Mouse (Mus musculus) midbrain, postnatal 0 days (tissue): ENCODE data around the gene Pir. TPM values are rescaled to one million over a fixed set of nuclear protein-coding genes. Genes with fewer than 3 reads are reported as not detected.

Source experiments
- ATAC-seq: fragments of 200-750 bp; cut with Nextera tagmentation; 2 replicates; pipeline ENCODE4 v1.8.0; 2017; ENCODE audit warnings: moderate number of reproducible peaks, mild to moderate bottlenecking, moderate TSS enrichment, moderate library complexity; ENCODE audit not compliant: low FRiP score
- DNase-seq: peaks from one replicate; pipeline ENCODE4 v3.0.0-alpha.2; 2015; ENCODE audit warnings: low spot score
- H3K27ac ChIP-seq: fragments of 300-500 bp; sonication (generic); 2 replicates; pipeline ENCODE4 v1.5.1; 2014; ENCODE audit warnings: low read depth, mild to moderate bottlenecking, low read length, mixed read lengths
- H3K27me3 ChIP-seq: fragments of 300-500 bp; sonication (generic); 2 replicates; pipeline ENCODE4 v1.6.1; 2014; ENCODE audit warnings: low read length, control low read depth, mixed read lengths; ENCODE audit not compliant: insufficient read depth
- H3K36me3 ChIP-seq: fragments of 300-500 bp; sonication (generic); 2 replicates; pipeline ENCODE4 v1.6.1; 2014; ENCODE audit warnings: low read length, control low read depth, mixed read lengths; ENCODE audit not compliant: insufficient read depth
- H3K4me1 ChIP-seq: fragments of 300-500 bp; sonication (generic); 2 replicates; pipeline ENCODE4 v1.6.1; 2014; ENCODE audit warnings: mild to moderate bottlenecking, control low read depth, antibody characterized with exemption, low read length, mixed read lengths; ENCODE audit not compliant: insufficient read depth
- H3K4me2 ChIP-seq: fragments of 300-500 bp; sonication (generic); 2 replicates; pipeline ENCODE4 v1.6.1; 2014; ENCODE audit warnings: low read depth, mild to moderate bottlenecking, low read length, mixed read lengths; ENCODE audit not compliant: poor library complexity, severe bottlenecking
- H3K4me3 ChIP-seq: fragments of 300-500 bp; sonication (generic); 2 replicates; pipeline ENCODE4 v1.5.1; 2014; ENCODE audit warnings: low read depth, mild to moderate bottlenecking, low read length, moderate library complexity
- H3K9ac ChIP-seq: fragments of 300-500 bp; sonication (generic); replicated peaks from 2 replicates; pipeline ENCODE4 v1.6.1; 2014; ENCODE audit warnings: mild to moderate bottlenecking, low read length, moderate library complexity, mixed read lengths; ENCODE audit not compliant: poor library complexity, severe bottlenecking
- H3K9me3 ChIP-seq: fragments of 300-500 bp; sonication (generic); 2 replicates; pipeline ENCODE4 v1.6.1; 2016; ENCODE audit warnings: low read length, control low read depth
- CTCF ChIP-seq: IDR thresholded peaks from 2 replicates; pipeline ENCODE4 v1.5.1; 2016; ENCODE audit warnings: antibody characterized with exemption, mild to moderate bottlenecking
- whole genome bisulfite sequencing: fragments of 180-500 bp; shearing (Covaris S2); extraction: QIAGEN DNeasy Blood & Tissue Kit; methylation state at CpG from one replicate; pipeline ENCODE4 v1.1.7; 2014; 5-methylcytosine and 5-hydroxymethylcytosine counted together
- polyA plus RNA-seq: library from polyadenylated mRNA; unstranded; fragments of >200 nt; fragmentation: Nextera tagmentation; extraction: Ambion mirVana; gene quantifications from 2 replicates; pipeline ENCODE4 v1.2.1, GENCODE M21; 2015
- total RNA-seq: library from RNA; depleted of rRNA; stranded (reverse); fragments of >200 nt; gene quantifications from 2 replicates; pipeline ENCODE4 v1.2.3, GENCODE M21; 2014

Pir gene
- total and polyA plus RNA-seq, 2 experiments from 2014 or later: 0.55 to 5.6 TPM

DNA sequence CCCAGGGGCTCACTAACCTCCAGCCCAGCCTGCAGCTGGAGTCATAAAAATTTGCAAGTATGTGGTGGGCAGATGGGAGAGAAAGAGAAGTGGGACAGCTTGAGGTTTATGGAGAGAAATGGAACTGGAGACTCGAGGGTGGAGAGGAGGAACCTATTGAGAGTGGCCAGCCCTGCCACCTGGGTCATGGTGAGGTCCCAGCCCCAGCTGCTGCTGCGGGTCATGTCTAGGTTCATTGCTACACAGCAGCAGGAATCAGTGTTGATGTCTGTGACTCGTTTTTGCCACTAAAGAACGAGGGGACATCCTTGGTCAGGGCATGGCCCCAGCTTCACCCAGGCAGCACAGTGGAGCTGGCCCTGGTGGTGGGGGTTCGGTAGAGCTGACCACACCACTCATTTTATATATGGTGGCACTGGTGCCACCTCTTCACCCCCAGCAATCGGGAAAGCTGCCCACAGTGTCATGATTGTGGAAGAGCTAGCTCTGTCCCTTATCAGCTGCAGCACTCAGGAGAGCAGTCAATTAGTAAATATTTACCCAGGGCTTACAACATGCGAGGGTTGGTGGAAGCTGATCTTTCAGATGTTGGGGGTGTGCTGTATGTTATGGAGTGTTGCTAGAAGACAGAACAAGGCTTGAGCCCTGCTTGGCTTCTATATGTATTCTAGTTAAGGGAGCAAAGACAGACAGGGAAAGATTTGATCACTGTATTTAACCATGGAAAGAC lies 11.9 kb downstream of the Pir start:
- Histone ChIP-seq H3K9ac (no peak overlapping the region), H3K4me2 (no peak overlapping the region), H3K27me3 (no peaks in the 10 kb centered on the region), H3K27ac (no peak overlapping the region), H3K4me1 (no peaks in the 10 kb centered on the region), H3K36me3 (no peaks in the 10 kb centered on the region), H3K9me3 (no peaks in the 10 kb centered on the region), H3K4me3 (no peak overlapping the region)
- no peak for DNase-seq
- WGBS: 81% methylated on average over 7 of the region's 7 CpGs
- no peak for TF ChIP-seq CTCF
- no peak for ATAC-seq

DNA sequence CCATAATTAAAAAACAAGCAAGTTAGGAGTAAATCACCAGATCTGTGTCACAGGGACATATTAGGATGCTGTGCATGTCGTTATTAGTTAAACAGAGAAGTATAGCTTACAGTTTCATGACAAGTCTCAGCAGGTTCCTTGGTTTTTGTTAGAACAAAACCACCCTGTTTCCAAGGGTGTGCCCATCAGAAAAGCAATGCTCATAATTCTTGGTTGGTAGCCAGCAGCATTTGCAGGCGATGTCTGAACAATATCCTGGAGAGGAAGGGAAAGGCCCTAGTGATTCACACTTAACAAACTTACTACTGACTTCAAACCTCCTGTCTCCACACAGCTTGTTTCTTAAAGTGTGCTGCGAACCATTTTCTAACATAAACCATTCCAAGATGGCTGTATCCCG lies 14.6 kb downstream of the Pir start:
- WGBS: 93% methylated on average over 4 of the region's 4 CpGs
- ATAC-seq: no peak

DNA sequence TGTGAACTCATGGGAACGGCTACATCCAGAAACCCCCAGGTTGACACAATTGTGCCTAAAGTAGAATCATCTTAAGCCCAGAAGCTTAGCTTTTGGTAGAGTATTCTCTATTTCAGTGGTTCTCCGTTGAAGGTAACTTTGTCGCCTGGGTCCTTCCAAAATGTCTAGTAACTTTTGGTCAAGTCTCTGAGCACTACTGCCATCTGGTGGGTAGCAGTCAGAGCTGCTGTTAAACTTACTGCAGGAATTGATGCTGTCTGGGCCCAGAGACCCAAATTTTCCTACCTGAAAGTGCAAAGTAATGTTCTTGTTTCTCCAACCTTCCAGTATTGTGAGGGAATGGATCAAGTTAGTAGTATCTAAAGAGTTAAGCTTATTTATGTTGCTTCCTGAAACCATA lies 17.9 kb downstream of the Pir start:
- WGBS: 51% methylated on average over 3 of the region's 3 CpGs
- Histone ChIP-seq H3K9ac (no peak overlapping the region), H3K27ac (no peak overlapping the region), H3K4me2 (no peak overlapping the region), H3K4me1 (no peaks in the 10 kb centered on the region), H3K27me3 (no peaks in the 10 kb centered on the region; the same call in 1 of the 2 replicates), H3K4me3 (no peak overlapping the region), H3K36me3 (no peaks in the 10 kb centered on the region), H3K9me3 (no peaks in the 10 kb centered on the region)
- ATAC-seq: no peak
- peak; percentile 16 for DNase-seq
- peak; percentile 62 for TF ChIP-seq CTCF

More for the DNA sequence above, 14.6 kb downstream of the Pir start:
- H3K4me3 ChIP-seq: no peak overlapping the region
- H3K27ac ChIP-seq: no peak overlapping the region
- no peak overlapping the region for H3K9ac ChIP-seq
- H3K27me3 ChIP-seq: no peaks in the 10 kb centered on the region; the same call in 1 of the 2 replicates
- no peak for DNase-seq
- H3K4me2 ChIP-seq: no peak overlapping the region
- H3K9me3 ChIP-seq: no peaks in the 10 kb centered on the region
- no peaks in the 10 kb centered on the region for H3K36me3 ChIP-seq
- no peaks in the 10 kb centered on the region for H3K4me1 ChIP-seq
- no peak for TF ChIP-seq CTCF

DNA sequence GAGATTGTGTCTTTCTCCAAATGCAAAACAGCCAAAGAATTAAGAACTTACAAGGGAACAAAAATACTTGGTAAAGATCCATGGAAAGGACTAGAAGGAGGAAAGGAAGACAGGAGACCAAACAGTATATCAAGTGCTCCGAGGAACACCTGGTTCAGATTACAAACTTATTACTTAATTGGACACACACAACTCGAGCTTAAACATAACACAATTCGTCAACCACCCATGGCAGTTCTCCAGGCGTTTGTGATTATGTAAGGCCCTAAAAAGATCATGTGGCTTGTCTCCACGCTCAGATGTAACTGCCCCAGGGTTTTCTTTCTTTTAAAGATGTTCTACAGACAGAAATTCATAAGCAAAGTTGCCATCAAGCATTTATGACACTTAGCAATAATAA lies 22.0 kb downstream of the Pir start:
- H3K27ac ChIP-seq: no peak overlapping the region

DNA sequence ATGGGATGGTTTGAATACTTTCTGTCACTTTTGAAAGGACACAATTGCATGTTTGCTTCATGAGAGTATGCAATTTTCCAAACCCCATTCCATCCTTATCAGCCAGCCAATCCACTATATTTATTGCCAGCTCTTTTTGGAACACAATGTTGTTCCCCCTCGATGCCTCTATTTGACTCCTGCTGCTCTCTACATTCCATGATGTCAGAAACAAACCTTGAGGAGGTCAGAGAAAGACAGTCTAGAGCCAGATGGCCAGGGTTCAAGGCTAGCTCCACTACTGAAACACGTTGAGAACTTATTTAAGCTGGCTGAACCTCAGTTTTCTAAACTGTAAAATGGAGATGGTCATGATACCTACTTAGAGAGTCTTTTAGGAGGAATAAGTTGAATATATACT lies 37.1 kb downstream of the Pir start:
- Histone ChIP-seq H3K36me3 (no peaks in the 10 kb centered on the region), H3K4me2 (no peak overlapping the region), H3K4me3 (no peak overlapping the region), H3K9ac (no peak overlapping the region), H3K9me3 (no peaks in the 10 kb centered on the region), H3K4me1 (no peaks in the 10 kb centered on the region), H3K27me3 (no peaks in the 10 kb centered on the region), H3K27ac (no peak overlapping the region)
- no peak for TF ChIP-seq CTCF
- WGBS: 68% methylated on average over 2 of the region's 2 CpGs
- no peak for DNase-seq
- no peak for ATAC-seq

More for the DNA sequence above, 22.0 kb downstream of the Pir start:
- Histone ChIP-seq H3K9me3 (no peaks in the 10 kb centered on the region), H3K27me3 (no peaks in the 10 kb centered on the region; the same call in 1 of the 2 replicates), H3K9ac (no peak overlapping the region), H3K4me2 (no peak overlapping the region), H3K36me3 (no peaks in the 10 kb centered on the region), H3K4me1 (no peaks in the 10 kb centered on the region), H3K4me3 (no peak overlapping the region)
- no peak for ATAC-seq
- no peak for TF ChIP-seq CTCF
- WGBS: 67% methylated on average over 5 of the region's 5 CpGs
- DNase-seq: no peak

DNA sequence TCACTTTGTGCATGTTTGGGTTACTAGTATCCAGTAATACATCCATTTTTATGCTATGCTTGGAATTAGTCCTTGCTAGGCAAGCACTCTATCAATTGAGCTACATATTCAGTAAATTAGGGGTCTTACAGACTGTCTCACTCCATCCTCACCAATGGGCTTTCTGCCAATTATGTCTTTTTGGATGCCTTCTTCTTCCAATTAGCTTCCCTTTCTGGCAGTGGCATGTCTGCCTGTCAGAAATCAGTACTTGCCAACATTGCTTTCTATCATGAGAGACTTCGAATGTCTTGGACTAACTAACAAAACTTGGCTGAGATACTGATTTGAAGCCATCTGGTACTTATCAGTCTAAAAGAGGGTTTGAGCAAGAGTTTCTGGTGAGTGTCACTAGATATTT lies 44.7 kb downstream of the Pir start:
- TF ChIP-seq CTCF: no peak
- no peaks in the 10 kb centered on the region; the same call in 1 of the 2 replicates for H3K27me3 ChIP-seq
- DNase-seq: peak; percentile 1
- H3K36me3 ChIP-seq: no peaks in the 10 kb centered on the region
- H3K4me2 ChIP-seq: no peak overlapping the region
- no peak overlapping the region for H3K4me3 ChIP-seq
- H3K9me3 ChIP-seq: no peaks in the 10 kb centered on the region
- WGBS: 66% methylated on average over 1 of the region's 1 CpGs
- H3K27ac ChIP-seq: no peak overlapping the region
- no peak overlapping the region for H3K9ac ChIP-seq
- no peak for ATAC-seq
- no peaks in the 10 kb centered on the region for H3K4me1 ChIP-seq
